Mouse (Mus musculus) gastrocnemius, adult 8-10 months (tissue): Measurements from ENCODE around the gene Abraxas1. TPM values are rescaled to one million over a fixed set of nuclear protein-coding genes. Genes with fewer than 3 reads are reported as not detected.
A peak's percentile ranks its signal among the peaks of the same experiment; 100 is the strongest.

Experiments used
- DNase-seq, 2 experiments: peaks; one replicate each; pipeline ENCODE4 v3.0.0; 2022; ENCODE audit warnings: low spot score in 2 of 2
- total RNA-seq, 4 experiments: library from RNA; stranded (reverse); gene quantifications; 2 replicates each; pipeline ENCODE4 v1.2.4; 2022

The Abraxas1 gene
- 1 to 10 TPM; 4.8 to 6.5 (median 5.1) TPM for total RNA-seq

DNA sequence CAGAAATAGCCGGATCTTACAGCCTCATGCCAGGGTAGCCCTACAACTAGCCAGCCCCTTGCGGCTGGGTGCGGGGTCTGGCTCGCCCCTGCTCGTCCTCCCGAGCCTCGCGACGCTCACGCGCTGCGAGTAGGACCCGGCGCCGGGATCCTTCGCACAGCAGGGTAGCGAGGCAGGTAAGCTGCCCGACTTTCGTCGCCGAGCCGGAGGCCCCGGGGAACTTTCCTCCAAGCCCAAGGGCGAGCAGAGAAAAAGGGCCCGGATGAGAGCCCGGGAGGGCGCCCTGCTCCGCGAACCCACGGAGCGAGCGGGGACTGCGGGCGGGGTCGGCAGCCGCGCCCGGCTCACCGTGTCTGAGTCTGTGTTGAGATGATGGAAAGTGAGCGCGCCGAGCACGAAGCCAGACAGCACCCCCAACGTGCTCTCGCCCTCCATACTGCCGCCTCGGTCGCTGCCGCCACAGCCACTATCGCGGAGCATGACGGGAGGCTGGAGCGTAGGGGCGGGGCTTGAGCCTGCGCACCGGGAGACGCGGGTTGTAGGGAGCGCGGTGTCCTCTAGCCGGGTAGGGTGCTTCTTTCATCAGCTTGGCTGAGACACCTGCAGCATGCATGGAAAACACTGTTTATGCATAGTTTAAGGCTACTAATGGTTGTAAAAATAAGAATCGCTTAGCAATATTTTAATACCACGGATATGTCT, at the start of gene Abraxas1:
Gene Abraxas1 (minus strand): TSS at position 483 of the 702 bp plus-strand sequence.
- peak; percentile 66 to 69 for DNase-seq

GRCm38 (mm10) chr5:100869197-100869895, 48.6 kb upstream of the Abraxas1 start:
- DNase-seq, result no peak

GRCm38 (mm10) chr5:100866183-100866582, 45.4 kb upstream of the Abraxas1 start:
- DNase-seq, result no peak

DNA sequence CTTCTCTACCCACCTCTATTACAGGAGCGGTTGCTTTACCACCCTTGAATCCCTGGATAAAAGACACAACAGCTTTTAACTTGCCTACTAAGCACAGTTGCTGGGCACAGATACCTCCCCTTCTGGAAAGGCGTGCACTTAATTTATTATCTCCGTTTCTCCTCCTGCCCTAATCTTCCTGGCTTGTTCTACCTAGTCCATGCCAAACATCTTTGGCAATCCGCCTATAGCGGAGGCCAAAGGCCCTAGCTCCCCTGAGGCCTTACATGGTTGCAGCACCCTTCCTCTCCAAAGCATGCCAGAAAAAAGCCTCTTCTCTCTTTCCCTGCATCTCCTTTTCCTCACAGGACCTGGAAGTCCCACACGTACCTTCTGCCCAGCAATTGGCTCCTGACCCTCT, 43.7 kb upstream of the Abraxas1 start:
- no peak for DNase-seq

- no peak for DNase-seq
Observed at GRCm38 (mm10) chr5:100863091-100863490, 42.3 kb upstream of the Abraxas1 start.

- DNase-seq, result no peak
Observed at GRCm38 (mm10) chr5:100861811-100862210, 41.0 kb upstream of the Abraxas1 start.

GRCm38 (mm10) chr5:100861140-100861539, 40.4 kb upstream of the Abraxas1 start:
- DNase-seq, result no peak

- DNase-seq, result peak; percentile 75 to 78
Observed at GRCm38 (mm10) chr5:100860417-100861053, 39.8 kb upstream of the Abraxas1 start.

DNA sequence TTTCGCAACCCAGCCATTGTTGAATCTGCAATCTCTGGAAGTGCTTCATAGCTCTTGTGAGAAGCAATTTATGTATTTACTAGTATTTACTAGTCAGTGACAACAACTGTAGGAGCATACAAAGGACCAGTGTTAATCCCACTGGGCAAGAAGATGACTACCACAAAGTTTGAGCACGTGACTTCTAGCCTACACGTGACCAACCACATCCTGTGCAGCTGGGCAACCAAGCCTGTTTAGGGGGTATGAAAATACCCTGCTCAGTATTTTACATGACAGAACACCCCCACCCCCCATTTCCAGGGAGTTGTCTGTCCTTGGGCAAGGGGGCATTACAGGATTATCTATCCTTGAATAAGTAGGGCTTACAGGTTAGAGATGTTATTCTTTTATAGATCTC, 35.8 kb upstream of the Abraxas1 start:
- DNase-seq, result no peak

DNA sequence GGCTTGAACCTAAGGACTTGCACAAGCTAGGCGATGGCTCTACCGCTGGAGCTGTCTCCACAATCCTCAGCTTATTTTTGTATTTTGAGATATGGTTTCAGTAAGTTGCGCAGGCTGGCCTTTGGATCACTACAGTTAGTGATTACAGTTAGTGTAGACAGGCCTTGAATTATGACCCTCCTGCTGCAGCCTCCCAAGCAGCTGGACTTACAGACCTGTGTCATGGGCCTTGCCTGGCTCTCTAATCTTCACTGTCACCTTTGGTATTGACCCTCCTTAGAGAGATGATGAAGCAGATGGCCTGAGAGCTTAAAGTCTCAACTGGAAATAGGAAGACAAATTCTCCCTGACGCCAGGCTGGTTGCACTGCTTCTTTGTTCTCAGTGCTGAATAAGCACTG, 33.2 kb upstream of the Abraxas1 start:
- no peak for DNase-seq

GRCm38 (mm10) chr5:100847143-100847542, 26.4 kb upstream of the Abraxas1 start:
- no peak for DNase-seq

- DNase-seq, result no peak
Observed at GRCm38 (mm10) chr5:100846599-100846920, 25.8 kb upstream of the Abraxas1 start.

- peak; percentile 61 to 67 for DNase-seq
Observed at GRCm38 (mm10) chr5:100845848-100846598, 25.3 kb upstream of the Abraxas1 start.

- peak; percentile 20 to 24 for DNase-seq
Observed at GRCm38 (mm10) chr5:100845485-100845847, 24.7 kb upstream of the Abraxas1 start, which contains the start of gene Gpat3. Gpat3 (plus strand) TSS chr5:100845713.

DNA sequence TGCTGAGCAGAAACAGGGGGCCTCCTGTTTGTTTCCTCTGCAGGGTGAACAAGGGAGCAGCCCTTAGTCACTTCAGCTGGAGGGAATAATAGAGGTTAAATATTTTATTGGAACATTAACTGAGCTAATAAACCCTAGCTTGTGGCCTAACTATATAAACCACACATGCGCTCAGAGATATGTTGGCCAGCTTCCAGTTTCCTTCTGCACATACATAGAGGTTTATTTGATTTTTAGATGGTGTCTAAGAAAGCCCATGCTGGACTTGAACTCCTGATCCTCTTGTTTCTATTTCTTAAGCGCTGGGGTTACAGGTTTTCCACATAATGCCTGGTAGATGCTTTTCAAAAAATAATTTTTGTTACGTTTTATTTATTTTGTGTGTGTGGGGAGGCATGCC, 23.7 kb upstream of the Abraxas1 start:
- no peak for DNase-seq

DNA sequence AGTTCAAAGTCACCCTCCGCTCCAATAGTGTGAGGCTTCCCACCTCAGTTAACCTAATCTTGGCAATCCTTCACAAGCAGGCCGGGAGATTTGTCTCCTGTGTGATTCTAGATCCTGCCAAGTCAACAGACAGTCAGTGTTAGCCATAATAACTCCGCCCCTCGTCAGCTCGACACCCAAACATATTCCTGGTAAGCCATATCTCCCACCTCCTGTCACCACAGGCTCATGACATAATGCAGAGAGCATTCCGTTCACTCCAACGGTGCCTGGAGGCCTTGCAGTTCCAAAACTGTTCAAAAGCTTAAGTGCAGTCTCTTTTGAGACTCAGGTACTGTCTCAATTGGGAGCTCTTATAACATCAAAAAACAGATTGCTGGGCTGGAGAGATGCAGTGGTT, 17.1 kb upstream of the Abraxas1 start:
- DNase-seq, result no peak

- no peak for DNase-seq
Observed at GRCm38 (mm10) chr5:100835862-100836538, 15.2 kb upstream of the Abraxas1 start.

GRCm38 (mm10) chr5:100833841-100834240, 13.1 kb upstream of the Abraxas1 start:
- no peak for DNase-seq

- no peak for DNase-seq
Observed at GRCm38 (mm10) chr5:100832680-100833079, 11.9 kb upstream of the Abraxas1 start.

- no peak for DNase-seq
Observed at GRCm38 (mm10) chr5:100828701-100829100, 7.9 kb upstream of the Abraxas1 start.

DNA sequence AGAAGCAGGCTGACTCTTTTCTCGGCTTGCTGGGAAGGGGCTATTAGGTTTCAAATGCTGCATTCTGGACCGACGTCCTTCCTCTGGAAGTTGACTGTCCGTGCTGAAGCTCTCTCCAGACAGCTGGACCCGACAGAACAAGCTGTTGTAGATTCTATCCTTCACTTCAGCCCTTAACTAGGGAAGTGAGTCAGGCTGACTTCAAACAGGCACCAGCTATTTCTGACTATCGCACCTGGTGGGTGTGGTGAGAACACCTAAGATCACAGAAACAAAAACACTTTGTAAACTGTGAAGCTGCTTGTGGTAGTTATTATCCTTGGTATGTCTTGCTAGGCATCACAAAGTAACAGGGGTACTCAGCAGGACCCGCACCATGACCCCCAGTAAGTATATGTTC, 5.8 kb upstream of the Abraxas1 start:
- no peak for DNase-seq
